Mouse (Mus musculus): Measurements from ENCODE around the gene Ttc36. TPM values are rescaled to one million over a fixed set of nuclear protein-coding genes. Genes with fewer than 3 reads are reported as not detected.
A peak's percentile ranks its signal among the peaks of the same experiment; 100 is the strongest.

Ttc36 gene
- total RNA-seq (2021) = 1 to 10 TPM; 1.2 to 4.1 TPM
- long read RNA-seq, experiment 1, partial matches to known transcripts = 1 of 5 reads
- long read RNA-seq, experiment 1, other reads (novel, unspliced or antisense) = 0 of 5 reads
- long read RNA-seq, experiment 2, partial matches to known transcripts = 0 of 1 reads
- long read RNA-seq, experiment 2, other reads (novel, unspliced or antisense) = 0 of 1 reads

DNA sequence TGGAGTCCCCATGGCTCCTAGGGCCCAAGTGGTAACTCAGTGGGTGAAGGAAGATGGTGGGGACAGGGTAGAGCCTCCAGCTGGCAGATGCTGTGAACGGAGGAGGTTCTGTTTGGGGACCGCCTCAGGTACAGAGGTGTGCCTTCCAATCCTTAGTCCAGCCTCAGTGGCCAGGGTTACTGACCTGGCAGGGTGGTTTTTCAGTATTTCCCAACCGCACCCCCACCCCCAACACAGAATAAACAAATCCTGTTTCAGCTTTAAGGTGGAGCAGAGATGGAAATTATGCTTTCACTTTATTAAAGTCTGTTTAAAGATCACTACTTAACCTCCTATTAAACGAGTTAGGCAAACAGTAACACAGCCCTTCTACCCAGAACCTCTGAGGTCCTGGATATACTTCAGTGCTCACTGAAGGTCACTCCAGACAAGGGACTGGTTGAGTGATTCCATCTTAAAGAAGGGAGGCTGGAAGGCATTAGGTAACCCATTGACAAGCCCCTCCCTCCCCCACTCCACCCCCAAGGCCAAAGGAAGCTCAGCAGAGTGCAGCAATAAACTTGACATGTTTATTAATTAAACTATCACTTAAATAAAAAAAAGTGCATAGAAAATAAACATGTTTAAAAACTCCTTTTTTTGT is at the start of gene Ttc36:
Gene Ttc36 (minus strand): TSS at position 265 of the 643 bp plus-strand sequence.
- peak in 1 of 2 experiments; percentile 48 for DNase-seq

DNA sequence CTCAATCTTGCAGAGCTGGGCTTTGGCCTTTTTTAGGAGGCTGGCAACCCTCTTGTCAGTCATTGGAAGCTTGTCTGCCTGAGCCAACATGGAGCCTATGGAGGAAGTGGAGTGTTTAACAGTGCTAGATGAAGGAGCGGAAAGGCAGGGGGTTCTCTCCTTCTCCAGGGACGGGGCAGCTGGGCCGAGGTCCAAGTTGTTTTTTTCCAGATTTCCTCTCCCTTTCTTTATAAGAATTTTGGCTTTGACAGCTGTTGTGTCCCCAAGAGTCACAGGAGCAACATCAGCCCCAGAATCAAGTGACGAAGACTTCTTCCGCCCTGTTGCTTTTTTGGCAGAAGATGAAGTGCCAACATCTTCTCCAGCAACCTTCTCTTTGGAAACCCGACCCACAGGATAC is 44.6 kb upstream of the Ttc36 start:
- no peak for DNase-seq

DNA sequence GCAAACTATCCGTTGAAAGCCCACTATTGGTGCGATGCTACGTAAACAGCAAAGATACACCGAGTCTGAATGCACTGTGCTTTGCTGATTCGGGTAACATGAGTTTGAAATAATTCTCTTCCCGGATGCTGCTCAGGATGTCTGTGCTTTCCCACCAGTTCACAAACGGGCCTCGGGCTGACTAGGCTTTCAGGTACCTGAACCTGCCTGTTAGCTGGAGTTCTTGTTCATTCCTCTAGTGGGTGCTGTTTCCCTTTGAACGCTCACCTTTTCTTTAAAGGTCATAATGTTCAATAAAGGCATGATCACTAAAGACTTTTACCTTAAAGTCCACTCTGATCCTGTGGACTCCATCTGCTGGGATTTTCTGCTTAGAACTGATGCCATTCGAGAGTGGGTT is 38.4 kb upstream of the Ttc36 start:
- peak in 1 of 2 experiments; percentile 32 for DNase-seq

DNA sequence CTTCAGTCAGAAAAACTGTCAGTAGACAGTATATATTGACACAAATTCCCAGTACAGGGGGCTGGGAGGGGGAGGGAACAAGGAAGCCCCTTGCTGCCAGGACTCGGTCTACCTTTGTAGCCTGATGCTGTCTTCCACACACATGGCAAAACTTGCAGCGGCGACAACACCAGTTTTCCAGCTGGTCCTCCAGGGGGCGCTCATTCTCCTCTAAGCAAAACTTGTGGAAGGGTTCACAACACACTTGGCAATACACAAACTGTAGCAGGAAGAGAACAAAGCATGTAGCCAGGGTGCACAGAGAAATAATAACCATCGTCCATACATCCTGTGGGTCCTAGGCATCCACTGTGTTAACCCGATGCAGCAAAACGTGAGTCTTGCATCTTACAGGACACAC is 33.6 kb upstream of the Ttc36 start:
- peak; percentile 83 to 85 for DNase-seq

DNA sequence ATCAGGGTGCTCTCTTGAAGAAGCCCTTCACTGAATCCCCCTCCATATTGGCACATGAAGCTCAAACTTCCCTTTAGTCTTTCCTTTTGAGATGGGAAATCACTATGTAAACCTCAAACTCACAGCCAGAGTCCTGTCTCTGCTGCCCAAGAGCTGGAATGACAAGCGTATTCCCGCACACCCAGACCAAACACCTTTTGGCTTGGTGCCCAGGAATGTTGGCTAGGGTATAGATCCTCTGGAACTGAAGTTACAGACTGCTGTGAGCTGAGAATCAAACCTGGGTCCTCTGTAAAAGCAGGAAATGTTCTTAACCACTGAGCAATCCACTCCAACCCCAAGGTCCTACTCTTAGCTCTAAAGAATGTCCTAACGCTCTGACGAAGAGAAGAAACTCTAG is 29.5 kb upstream of the Ttc36 start:
- DNase-seq = peak; percentile 47 to 48

DNA sequence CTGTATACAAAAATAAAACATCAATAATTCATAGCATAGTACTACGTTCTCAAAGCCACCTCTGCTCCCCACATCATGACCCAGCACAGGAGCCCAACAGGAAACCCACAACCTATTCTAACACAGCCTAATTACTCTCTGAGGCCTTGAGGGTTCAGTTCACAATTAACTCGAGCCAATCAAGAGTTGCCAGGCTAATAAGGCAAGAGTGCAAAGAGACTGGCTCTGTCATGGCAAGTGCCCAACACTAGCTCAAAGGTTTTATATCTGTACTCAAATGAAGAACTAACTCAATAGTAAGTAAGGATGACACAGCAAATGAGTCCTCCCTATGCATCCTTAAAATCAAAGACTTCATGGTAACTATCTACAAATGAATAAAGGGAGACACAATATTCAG is 27.6 kb upstream of the Ttc36 start:
- DNase-seq = no peak

DNA sequence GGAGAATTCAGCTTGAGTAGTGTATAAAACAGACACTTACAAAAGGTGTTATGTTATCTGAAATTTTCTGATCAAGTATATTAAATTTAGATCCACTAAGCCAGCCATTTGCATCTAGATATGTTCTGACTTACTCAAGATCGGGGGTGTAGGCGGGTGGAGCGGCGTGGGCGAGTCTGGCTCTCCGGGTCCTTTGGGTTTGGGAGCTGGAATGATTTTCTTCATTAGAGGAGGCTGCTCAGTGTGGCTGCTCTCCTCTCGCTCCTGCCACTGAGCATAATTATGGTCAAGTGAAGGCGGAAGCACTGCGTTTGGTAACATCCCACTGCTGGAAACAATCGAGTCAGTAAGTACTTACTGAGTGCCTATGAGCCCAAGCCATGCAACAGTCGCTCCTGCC is 26.1 kb upstream of the Ttc36 start:
- DNase-seq = no peak

DNA sequence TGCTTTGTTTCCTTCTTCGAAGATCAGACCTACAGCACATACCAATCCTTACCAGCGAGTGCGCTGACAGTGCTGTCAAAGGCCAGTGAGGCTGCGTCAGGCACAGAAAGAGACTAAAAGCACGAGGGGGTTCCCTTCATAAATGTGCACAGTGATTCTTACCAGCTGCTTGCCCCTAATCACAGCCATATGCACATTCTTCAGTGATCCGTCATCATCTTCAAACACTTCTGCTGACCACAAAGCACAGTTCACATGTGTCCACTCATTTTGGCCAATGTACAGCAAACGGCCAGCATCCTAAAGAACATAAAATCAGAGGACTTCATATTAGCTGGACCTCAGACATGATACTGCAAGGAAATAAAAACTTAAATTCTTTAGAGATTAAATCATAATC is 23.8 kb upstream of the Ttc36 start:
- no peak for DNase-seq

DNA sequence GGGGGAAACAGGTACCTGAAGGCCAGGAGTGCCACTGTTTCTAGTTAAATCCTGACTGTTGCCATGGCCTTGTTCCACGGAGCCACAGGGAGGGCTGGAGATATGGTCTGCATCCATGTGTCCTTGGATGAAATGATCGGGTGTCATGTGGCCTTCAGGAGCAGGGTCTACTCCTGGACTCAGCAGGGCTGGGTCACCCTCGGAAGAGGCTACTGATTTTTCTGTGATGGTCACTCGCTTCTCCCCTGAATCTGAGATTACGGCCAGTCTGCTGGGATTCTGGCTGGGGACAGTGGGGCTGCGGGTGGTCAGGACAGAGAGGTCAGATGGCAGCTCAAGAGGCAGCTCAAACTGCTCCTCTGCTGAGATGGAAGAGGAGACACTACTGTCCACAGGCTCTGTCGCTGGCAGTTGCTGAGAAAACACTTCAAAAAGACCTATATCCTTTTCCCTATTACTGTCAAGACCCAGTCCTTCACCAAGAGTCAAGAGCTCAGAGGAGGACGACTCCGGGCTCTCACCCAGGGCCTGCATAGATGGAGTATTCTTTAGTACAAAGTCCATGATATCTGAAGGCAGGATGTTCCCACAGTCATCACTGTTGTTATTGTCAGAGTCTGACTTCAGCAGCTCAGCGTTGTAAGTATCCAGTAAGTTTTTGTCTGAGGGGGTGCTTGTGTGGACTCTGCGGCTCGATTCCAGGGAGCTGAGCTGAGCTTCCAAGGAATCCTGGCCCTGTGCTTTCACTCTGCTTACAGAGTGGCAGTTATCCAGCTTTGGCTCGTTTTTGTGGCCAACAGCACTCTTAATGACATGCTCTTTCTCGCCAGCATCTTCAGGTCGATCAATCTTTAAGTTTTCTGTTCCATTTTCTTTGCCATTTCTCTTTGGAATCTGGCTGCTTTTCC is 17.3 kb upstream of the Ttc36 start:
- DNase-seq = peak; percentile 26 to 34

DNA sequence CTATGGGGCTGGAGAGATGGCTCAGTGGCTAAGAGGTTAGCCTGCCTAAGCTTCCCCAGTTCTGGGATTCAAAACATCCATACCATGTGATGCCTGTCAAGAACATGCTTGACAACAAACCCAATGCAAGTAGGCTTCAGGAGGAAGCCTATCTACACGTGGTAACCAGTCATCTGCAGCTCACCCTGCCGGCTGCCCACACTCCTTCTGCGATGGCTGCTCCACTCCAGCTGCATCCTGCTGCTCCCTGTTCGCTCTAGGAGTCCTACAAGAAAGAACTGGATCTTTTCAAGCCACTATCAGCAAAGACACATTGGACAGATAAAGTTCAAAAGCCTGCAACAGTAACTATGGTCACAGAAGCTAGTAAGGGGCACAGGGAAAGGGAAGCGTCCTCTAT is 14.7 kb upstream of the Ttc36 start:
- no peak for DNase-seq

DNA sequence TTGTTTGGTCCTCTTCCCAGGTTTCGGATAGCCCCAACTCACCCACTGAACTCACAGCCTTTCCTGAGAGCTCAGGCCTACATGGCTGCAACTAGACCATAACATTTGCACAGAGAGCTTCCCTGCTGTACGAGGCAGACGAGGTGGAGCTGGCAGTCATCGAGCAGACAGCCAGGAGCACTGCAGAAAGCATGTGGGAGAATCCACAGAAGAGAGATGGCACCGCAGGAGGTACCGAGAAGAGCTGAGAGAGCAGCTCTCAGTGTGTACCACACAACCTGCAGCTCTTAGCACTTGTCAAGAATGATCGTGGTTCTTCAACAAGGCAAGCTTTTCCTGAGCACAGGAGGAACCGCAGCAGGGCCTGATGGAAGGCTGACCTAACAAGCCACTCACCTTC is 11.3 kb upstream of the Ttc36 start:
- no peak for DNase-seq

DNA sequence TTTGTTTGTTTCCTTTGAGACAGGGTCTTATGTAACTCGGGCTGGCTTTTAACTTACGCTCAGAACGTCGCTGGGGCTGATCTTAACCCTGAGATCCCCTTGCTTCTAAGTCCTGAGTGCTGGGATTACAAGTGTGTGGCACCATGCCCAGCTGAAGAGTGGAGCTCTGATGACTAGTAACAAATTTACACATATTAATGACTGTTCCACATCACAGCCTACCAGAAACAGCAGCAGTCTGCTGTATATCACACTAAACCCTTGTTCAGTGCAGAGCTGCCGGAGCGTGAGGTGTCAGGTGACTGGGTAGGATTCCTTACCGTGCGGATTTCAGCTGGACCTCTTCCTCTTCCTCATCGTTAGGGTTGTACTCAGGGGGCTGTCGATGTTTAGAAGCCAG is 7.4 kb upstream of the Ttc36 start:
- DNase-seq = no peak

DNA sequence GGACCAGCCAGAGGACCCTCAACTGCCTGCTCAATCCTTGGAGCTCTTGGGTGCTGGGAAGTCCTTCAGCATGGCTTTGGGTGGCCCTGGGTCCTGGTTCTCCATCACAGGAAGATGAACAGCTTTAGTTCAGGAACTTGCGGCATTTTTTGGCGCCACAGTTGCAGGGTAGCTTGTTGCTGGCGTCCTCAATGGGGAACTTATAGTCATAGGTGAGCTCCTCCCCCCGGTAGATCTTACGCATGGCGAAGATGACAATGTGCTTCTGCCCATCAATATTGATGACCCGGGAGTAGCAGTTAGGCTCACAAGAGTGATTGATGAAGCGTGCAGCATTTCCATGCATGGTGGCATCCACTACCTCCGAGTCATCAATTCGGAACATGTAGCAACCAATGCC is 4.9 kb upstream of the Ttc36 start:
- DNase-seq = no peak

DNA sequence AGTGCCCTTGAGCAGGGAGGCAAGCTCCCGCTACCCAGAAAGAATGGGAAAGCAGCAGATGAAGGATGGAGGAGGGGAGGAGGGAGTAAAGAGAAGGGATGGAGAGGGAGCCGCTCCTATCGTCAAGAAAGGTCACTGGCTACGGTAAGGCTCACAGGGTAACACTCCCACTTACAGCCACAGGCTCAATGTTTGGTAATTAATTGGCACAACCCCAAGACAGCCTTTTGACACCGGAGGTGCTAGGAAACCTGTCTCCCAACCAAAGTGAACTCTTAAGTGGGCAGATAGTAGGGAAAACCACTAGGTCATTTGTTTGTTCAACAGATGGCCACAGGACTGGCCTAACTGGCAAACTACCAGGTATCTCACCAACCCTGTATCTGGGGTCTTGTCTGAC is 4.3 kb upstream of the Ttc36 start:
- no peak for DNase-seq

DNA sequence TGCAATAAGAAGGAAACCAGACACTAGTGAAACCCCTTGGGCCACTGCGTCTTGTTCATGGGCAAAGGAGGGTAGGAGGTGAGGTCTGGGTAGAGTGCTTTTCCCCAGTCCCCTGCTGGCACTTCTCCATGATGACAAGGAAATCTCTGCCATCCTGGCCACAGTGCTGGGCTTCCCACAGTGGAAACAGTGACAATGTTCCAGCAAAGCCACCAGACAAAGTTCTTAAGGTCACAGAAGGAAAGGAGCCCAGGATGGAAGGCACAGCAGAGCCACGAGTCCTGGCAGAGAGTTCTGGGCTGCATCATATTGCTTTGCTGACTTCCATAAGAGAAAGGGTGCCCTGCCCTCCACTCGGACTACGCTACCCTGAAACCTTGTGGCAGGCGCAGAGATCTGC is 2.7 kb upstream of the Ttc36 start:
- DNase-seq = no peak

DNA sequence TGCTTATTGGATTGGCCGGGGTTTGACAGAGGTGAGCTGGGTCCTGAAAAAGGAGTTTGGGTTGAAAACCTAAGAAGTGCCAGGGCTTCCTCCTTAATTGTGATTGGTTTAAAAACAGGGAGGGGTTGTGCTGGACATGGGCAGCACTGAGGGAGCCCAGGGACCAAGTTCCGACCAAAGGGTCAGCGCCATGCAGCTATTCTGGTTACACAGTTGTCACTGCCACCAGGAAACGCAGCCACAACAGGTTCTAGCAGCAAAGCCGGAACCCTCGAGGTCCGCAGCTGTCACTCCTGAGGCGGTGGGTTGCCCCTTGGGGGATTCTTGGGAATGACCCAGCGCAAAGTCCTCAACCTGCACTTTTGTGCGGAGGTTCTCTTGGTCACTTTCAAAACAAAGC is 1.8 kb upstream of the Ttc36 start:
- DNase-seq = no peak

DNA sequence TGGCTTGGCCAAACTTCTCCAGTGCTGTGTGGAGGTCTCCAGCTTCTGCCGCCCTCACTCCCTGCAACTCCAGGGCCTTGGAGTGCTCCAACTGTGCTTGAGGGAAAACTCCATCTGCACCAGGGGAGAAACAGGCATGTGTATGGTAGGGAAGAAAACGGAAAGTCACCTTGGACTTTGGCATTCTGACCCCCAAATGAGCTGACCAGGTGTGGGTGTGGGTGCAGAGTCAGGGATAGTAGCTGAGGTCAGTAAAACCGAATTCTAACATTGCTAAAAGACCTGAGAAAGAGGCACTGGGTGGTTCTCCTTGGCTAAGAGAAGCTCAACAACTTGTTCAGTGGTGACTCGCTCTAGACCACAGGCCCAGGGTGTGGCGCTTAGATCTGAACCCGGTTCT is 1.2 kb downstream of the Ttc36 start:
- DNase-seq = no peak

DNA sequence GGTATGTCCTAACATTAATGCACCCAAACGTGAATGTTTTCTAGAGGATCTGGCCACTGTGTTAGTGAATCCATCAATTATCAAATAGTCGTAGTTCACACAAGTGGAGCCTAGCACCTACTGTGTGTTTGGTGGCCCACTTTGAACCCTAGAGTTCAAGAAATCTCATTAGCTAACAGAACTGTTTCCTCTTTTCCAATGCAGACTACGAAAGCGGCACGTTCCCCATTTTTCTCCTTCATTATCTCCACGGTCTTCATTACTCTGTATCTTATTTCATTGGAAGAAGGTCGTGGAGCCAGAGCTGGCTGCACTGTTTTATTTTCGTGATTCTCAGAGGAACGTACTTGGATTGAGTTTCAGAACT is 2.9 kb downstream of the Ttc36 start:
- no peak for DNase-seq

DNA sequence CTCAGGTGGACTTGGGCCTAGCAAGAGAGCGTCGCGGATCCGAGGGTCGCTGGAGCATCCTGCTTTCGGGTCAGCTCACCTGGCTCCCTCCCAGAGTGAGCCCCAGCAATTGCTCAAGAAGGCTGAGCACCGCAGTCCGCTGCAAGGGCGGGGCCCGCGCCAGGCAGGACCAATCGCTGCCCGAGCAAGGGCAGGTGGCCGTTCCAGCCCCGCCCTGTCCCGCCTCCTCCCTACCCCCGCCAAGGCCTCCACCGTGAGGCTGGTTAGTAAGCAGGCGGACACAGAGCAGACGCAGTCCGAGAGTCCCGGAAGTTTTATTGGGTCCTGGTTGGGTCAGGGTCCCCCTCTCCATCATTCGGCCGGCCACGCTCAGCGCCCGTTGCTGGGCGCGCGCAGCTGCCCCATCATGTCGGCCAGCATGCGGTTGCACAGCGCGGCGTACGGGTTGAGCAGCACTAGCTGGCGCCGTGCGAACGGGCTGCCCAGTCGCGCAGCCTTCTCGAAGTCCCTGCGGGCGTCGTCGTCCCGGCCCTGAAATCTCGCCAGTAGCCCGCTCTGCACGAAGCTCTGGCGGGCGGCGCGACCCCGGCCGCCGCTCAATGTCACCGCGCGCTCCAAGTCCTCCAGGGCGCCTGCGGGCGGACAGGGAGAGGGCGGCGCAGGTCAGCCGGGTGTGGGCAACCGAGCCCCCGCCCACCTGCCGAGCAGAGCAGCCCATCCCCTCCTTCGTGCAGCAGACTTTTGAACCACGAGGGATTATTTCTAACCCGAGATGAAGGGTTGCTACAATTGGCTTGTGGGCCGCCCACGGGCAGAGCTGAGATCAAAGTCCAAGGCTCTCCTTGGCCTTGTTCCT is 3.5 kb downstream of the Ttc36 start, which contains the start of gene Tmem25:
Gene Tmem25 (minus strand): TSS at position 206 of the 856 bp plus-strand sequence.
- peak; percentile 94 to 96 for DNase-seq

DNA sequence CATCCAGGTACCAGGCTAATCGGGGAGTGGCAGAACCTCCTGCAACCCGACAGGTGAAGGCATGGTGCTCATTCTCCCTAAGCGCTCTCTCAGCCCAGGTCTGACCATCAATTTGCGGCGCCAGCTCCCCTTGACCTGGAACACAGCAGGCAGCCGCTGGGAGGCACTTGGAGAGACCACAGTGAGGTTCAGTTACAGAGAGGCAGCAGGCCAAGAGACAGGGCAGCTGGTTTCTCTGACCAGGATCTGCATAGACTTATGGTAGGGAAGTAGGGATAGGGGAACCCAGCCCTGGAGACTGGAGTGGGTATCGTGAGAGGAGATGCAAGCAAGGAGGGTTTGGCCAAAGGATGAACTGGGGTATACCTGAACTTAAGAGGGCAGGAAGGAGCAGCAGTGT is 4.6 kb downstream of the Ttc36 start:
- DNase-seq = no peak

DNA sequence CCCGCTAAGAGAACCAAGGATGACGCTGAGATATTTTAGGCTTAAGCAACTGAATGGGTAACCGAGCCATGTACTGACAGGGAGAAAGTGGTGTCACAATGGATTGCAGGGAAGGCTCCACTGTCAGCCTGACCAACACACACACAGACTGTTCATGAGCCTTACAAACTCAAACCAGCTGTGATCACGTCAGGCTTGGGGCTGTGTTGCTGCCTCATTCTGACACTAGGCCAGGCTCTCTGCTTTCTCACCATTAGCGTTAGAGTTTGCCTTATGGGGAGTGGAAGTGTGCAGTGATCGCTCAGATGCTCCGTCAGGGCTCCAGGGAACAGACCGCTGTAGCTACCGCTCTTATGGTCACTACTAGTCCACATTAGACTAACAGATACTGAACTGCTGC is 10.0 kb downstream of the Ttc36 start:
- no peak for DNase-seq

Measured in adrenal gland, postnatal 36 days (tissue).